Mouse (Mus musculus): ENCODE results near the gene Haus3. TPM values are rescaled to one million over a fixed set of nuclear protein-coding genes. Genes with fewer than 3 reads are reported as not detected.

Gene Haus3
- polyA plus RNA-seq, 1 experiment from 2014 or later: 38.0 TPM

DNA sequence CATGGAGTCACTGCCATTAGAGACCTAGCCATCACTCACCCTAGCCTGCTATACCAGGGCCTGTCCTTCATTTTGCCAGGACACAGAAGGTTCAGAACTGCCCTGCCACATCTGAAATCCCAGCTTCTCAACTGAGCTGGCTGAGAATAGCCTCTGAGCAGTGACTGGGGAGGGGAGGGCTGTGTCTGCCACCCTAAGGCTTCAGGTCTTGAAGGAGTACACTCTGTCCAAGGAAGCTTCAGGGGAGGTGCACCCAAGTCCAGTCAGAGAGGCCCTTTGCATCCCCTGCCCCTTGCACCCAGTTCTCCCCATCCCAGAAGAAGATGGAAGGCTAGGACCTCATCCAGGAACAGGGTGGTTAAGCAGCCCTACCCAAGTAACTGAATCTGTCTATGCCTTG, 16.5 kb upstream of the Haus3 start:
- no peaks in the 10 kb centered on the region for H3K9me3 ChIP-seq (replicated peaks)
- peaks cover 5% of the 10 kb centered on the region; the same call in 1 of the 2 replicates for H3K36me3 ChIP-seq
- H3K9ac ChIP-seq: no peak overlapping the region
- no peak overlapping the region for H3K27ac ChIP-seq
- no peak for ATAC-seq
- peak overlapping the region; percentile 100; the same call in 1 of the 2 replicates for H3K4me2 ChIP-seq
- H3K4me1 ChIP-seq: peaks cover 30% of the 10 kb centered on the region
- H3K27me3 ChIP-seq (replicated peaks): no peaks in the 10 kb centered on the region
- no peak overlapping the region for H3K4me3 ChIP-seq

GRCm38 (mm10) chr5:34185051-34185580, 15.8 kb upstream of the Haus3 start:
- H3K4me1 ChIP-seq: peaks cover 30% of the 10 kb centered on the region
- H3K27ac ChIP-seq: no peak overlapping the region
- ATAC-seq: no peak
- no peak overlapping the region for H3K4me2 ChIP-seq
- H3K9me3 ChIP-seq (replicated peaks): no peaks in the 10 kb centered on the region
- H3K27me3 ChIP-seq (replicated peaks): no peaks in the 10 kb centered on the region
- 56% methylated on average over 1 of the region's 1 CpGs for WGBS (ENCODE audit: insufficient replicate concordance)
- H3K9ac ChIP-seq: no peak overlapping the region; the same call in 1 of the 2 replicates
- no peak overlapping the region for H3K4me3 ChIP-seq
- peaks cover 9% of the 10 kb centered on the region; the same call in 1 of the 2 replicates for H3K36me3 ChIP-seq

DNA sequence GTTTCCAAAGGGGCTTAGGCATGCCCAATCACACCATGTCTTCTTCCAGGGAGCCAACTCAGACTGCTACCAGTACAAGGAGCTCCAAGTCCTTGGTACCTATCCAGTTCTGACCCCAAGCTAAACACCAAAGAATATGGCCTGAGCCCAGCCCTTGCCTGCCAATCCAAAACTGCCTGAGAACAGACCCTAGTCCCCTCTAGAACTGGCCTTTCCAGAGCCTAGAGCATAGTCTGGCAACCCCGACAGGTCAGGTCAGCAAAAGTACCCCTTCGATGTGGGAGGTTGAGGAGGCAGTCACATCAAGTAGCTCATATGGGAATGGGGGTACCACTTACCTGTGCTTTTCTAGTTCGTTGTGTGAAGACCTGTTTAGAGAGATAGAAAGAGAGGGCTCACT, 14.6 kb upstream of the Haus3 start:
- Histone ChIP-seq H3K9me3 (replicated peaks) (no peaks in the 10 kb centered on the region), H3K9ac (no peak overlapping the region), H3K4me2 (no peak overlapping the region), H3K36me3 (peaks cover 10% of the 10 kb centered on the region; the same call in 1 of the 2 replicates), H3K4me1 (peaks cover 21% of the 10 kb centered on the region), H3K27me3 (replicated peaks) (no peaks in the 10 kb centered on the region), H3K27ac (no peak overlapping the region), H3K4me3 (no peak overlapping the region)
- ATAC-seq: no peak
- 70% methylated on average over 3 of the region's 3 CpGs for WGBS (ENCODE audit: insufficient replicate concordance)

GRCm38 (mm10) chr5:34183156-34183880, 14.0 kb upstream of the Haus3 start:
- WGBS (ENCODE audit: insufficient replicate concordance): 67% methylated on average over 5 of the region's 5 CpGs
- no peak overlapping the region for H3K27ac ChIP-seq

DNA sequence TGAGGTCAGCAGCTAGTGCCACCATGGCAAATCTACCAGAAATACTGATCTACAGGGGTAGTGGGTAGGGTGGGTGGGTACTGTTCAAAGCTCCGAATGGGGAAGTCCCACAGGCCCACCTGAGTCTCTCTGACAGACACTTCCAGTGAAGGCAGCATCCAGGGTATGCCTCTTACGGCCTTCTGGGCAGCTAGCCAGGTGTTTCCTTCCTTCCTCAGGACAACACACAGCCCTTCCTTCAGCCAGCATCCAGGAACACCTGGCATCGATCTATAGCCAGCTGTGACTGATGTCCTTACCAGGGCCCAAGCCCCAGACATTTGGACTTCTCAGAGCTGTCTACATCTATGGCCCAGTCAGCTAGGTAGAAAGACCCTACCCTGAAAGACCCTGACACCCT, 13.2 kb upstream of the Haus3 start:
- no peak for ATAC-seq
- Histone ChIP-seq H3K4me3 (no peak overlapping the region), H3K27ac (no peak overlapping the region), H3K4me2 (no peak overlapping the region), H3K27me3 (replicated peaks) (no peaks in the 10 kb centered on the region), H3K36me3 (peaks cover 15% of the 10 kb centered on the region), H3K9ac (no peak overlapping the region), H3K4me1 (peaks cover 10% of the 10 kb centered on the region), H3K9me3 (replicated peaks) (no peaks in the 10 kb centered on the region)
- WGBS (ENCODE audit: insufficient replicate concordance): 47% methylated on average over 3 of the region's 3 CpGs

More at GRCm38 (mm10) chr5:34183156-34183880, 14.0 kb upstream of the Haus3 start:
- ATAC-seq: no peak
- peaks cover 15% of the 10 kb centered on the region for H3K4me1 ChIP-seq
- no peaks in the 10 kb centered on the region for H3K27me3 ChIP-seq (replicated peaks)
- no peak overlapping the region for H3K9ac ChIP-seq
- peaks cover 13% of the 10 kb centered on the region; the same call in 1 of the 2 replicates for H3K36me3 ChIP-seq
- H3K4me3 ChIP-seq: no peak overlapping the region
- H3K9me3 ChIP-seq (replicated peaks): no peaks in the 10 kb centered on the region
- no peak overlapping the region for H3K4me2 ChIP-seq

DNA sequence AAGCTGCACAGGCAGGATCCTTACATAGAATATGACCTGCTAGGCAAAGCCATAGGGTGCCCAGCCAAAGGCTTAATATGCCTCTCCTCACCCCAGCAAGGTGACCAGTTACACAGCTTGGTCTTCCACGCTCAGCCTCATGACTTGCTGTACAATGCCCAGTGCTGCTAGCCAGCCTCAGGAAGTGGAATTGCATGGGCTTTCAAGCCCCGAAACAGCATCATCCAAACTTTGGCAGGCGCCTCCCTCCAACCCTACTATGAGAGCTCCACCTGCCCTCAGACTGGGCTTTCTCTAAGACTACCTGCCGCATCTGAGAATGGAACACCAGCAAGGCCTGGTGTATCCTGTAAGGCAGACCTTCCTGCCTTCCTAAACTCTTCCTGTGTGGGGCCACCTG, 8.5 kb upstream of the Haus3 start:
- ATAC-seq: no peak
- no peaks in the 10 kb centered on the region for H3K4me1 ChIP-seq
- H3K27ac ChIP-seq: no peak overlapping the region
- H3K9ac ChIP-seq: no peak overlapping the region
- H3K36me3 ChIP-seq: peaks cover 26% of the 10 kb centered on the region
- H3K4me2 ChIP-seq: no peak overlapping the region
- 69% methylated on average over 4 of the region's 4 CpGs for WGBS (ENCODE audit: insufficient replicate concordance)
- H3K4me3 ChIP-seq: no peak overlapping the region
- H3K9me3 ChIP-seq (replicated peaks): no peaks in the 10 kb centered on the region
- H3K27me3 ChIP-seq (replicated peaks): no peaks in the 10 kb centered on the region

DNA sequence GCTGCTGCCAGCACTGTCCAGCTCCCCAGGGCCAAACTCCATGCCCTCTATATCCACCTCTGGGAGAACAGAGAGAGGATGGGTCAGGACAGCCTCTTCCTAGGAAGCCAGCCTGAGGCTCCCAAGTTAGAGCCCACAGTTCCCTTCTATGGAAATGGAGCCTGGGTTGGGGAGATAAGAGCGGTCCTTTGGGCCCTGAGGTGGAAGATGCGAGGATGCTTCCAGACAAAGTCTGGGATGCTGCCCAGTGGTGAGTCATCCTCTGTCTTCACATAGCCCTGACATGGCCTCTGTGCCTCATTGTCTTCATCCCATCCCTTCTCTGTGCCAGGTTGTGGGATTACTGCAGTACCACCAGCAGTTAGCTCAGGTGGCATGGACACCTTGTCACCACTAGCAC, 7.8 kb upstream of the Haus3 start:
- Histone ChIP-seq H3K27me3 (replicated peaks) (no peaks in the 10 kb centered on the region), H3K36me3 (peaks cover 26% of the 10 kb centered on the region)

GRCm38 (mm10) chr5:34176691-34177090, 7.4 kb upstream of the Haus3 start:
- peaks cover 26% of the 10 kb centered on the region for H3K36me3 ChIP-seq
- H3K4me1 ChIP-seq: no peaks in the 10 kb centered on the region
- 77% methylated on average over 10 of the region's 10 CpGs for WGBS (ENCODE audit: insufficient replicate concordance)
- H3K9me3 ChIP-seq (replicated peaks): no peaks in the 10 kb centered on the region
- no peak overlapping the region for H3K9ac ChIP-seq
- H3K27ac ChIP-seq: no peak overlapping the region
- no peak overlapping the region for H3K4me3 ChIP-seq
- H3K27me3 ChIP-seq (replicated peaks): no peaks in the 10 kb centered on the region
- no peak for ATAC-seq
- H3K4me2 ChIP-seq: no peak overlapping the region

More for the DNA sequence above, 7.8 kb upstream of the Haus3 start:
- Histone ChIP-seq H3K9me3 (replicated peaks) (no peaks in the 10 kb centered on the region), H3K4me1 (no peaks in the 10 kb centered on the region), H3K4me2 (no peak overlapping the region), H3K4me3 (no peak overlapping the region), H3K9ac (no peak overlapping the region), H3K27ac (no peak overlapping the region)
- no peak for ATAC-seq
- 82% methylated on average over 2 of the region's 2 CpGs for WGBS (ENCODE audit: insufficient replicate concordance)

GRCm38 (mm10) chr5:34175403-34175694, 6.0 kb upstream of the Haus3 start:
- Histone ChIP-seq H3K27me3 (replicated peaks) (no peaks in the 10 kb centered on the region), H3K4me1 (peaks cover 4% of the 10 kb centered on the region; the same call in 1 of the 2 replicates), H3K9me3 (replicated peaks) (no peaks in the 10 kb centered on the region), H3K4me2 (no peak overlapping the region), H3K9ac (no peak overlapping the region), H3K27ac (no peak overlapping the region), H3K36me3 (peaks cover 20% of the 10 kb centered on the region), H3K4me3 (no peak overlapping the region)
- ATAC-seq: no peak
- 52% methylated on average over 5 of the region's 5 CpGs for WGBS (ENCODE audit: insufficient replicate concordance)

DNA sequence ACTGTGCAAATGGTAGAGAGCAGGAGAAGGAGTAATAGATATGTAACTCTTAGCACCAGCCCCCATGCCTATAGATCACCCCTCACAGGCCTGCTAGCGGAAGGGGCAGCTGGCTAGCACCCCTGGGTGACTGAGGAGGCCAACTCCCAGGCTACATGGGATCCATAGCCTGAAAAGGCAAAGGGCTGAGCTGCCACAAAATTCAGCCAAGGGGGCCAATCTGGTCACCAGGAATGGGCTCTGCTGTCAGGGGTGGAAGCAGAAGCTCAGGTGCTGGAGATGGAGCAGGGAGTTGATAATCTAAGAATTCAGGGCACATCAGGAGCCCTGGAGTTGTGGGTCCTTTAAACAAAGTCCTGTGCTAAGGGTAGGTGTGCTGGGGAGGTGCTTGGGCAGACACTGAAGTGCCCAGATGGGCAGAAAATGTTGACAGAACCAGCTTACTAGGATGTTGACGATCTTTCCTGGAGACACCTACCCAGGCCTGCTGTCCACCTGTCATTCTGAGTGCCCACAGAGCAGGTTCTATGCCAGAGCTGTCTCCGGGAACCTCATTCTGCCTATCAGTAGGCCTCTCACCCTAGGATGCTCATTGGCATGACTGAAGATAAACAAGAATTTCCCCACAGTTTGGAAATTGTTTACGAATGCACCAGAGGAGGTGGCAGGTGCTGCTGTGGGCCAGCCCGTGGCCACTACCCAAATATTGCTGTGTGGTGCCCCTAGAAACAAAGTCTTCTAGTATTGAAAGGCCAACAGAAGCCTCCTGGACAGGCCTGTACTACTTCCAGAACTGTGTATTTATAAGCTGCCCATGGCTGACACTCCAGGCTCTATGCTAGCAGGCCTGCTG, 5.4 kb upstream of the Haus3 start:
- Histone ChIP-seq H3K27me3 (replicated peaks) (no peaks in the 10 kb centered on the region), H3K9me3 (replicated peaks) (no peaks in the 10 kb centered on the region), H3K4me2 (no peak overlapping the region), H3K27ac (no peak overlapping the region), H3K4me1 (peaks cover 10% of the 10 kb centered on the region), H3K36me3 (peaks cover 15% of the 10 kb centered on the region), H3K4me3 (no peak overlapping the region), H3K9ac (no peak overlapping the region)
- ATAC-seq: no peak
- WGBS (ENCODE audit: insufficient replicate concordance): 69% methylated on average over 5 of the region's 5 CpGs

DNA sequence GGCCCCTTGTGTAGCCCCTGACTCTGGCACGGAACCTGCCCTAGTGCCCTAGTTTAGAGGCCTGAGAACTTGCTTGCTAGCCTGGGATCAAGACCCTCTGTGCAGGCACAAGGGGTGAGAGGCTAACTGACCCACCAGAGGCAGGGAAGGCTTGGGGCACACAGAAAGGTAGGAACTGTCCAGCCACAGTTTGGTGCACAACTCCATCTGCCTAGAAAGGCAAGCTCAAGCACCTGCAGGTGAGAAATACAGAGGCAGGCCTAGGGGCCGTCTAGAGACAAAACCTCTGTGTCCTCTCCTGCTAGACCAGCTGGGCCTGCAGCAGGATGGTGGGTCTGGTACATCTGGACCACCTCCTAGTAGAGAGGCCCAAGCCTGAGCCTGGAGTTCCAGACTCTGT, 4.7 kb upstream of the Haus3 start:
- peaks cover 12% of the 10 kb centered on the region for H3K4me1 ChIP-seq
- H3K9ac ChIP-seq: no peak overlapping the region
- H3K36me3 ChIP-seq: peaks cover 15% of the 10 kb centered on the region
- WGBS (ENCODE audit: insufficient replicate concordance): 77% methylated on average over 2 of the region's 2 CpGs
- no peaks in the 10 kb centered on the region for H3K9me3 ChIP-seq (replicated peaks)
- H3K4me3 ChIP-seq: no peak overlapping the region
- no peak overlapping the region for H3K27ac ChIP-seq
- H3K27me3 ChIP-seq (replicated peaks): no peaks in the 10 kb centered on the region
- no peak for ATAC-seq
- no peak overlapping the region for H3K4me2 ChIP-seq

DNA sequence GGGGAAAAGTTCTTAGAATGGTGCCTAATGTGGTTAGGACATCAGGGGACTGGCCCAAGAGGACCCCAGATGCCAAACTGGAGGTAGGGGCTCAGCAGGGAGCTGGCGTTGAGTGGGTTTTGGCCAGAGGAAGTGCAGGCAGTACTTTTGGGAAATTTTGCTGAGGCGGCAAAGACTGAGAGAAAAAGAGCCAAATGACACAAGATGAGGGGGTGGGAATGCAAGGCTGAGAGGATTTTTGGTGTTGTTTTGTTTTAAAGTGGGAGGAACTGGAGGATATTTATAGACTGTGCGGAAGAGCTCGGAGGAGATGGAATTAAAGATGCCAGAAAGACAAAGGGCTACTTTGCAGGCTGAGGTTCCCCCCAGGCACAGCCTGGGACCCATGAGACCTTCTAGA, 1.4 kb upstream of the Haus3 start:
- no peak for ATAC-seq
- Histone ChIP-seq H3K9ac (no peak overlapping the region), H3K27me3 (replicated peaks) (no peaks in the 10 kb centered on the region), H3K4me3 (no peak overlapping the region), H3K36me3 (peaks cover 5% of the 10 kb centered on the region), H3K4me2 (no peak overlapping the region), H3K4me1 (peaks cover 25% of the 10 kb centered on the region), H3K9me3 (replicated peaks) (no peaks in the 10 kb centered on the region), H3K27ac (peak overlapping the region; percentile 86; the same call in 1 of the 2 replicates)
- 54% methylated on average over 4 of the region's 4 CpGs for WGBS (ENCODE audit: insufficient replicate concordance)

All from liver, embryonic 12.5 days (tissue).